Mouse (Mus musculus) neural tube, embryonic 14.5 days (tissue): ENCODE measurements around the gene Snx29. TPM values are rescaled to one million over a fixed set of nuclear protein-coding genes. Genes with fewer than 3 reads are reported as not detected.

ENCODE experiments used
- ATAC-seq: fragments of 200-750 bp; cut with Nextera tagmentation; 2 replicates; pipeline ENCODE4 v1.8.0; 2017; ENCODE audit warnings: low read depth, mild to moderate bottlenecking, moderate TSS enrichment, moderate library complexity
- H3K27ac ChIP-seq: fragments of 300-500 bp; sonication (generic); 2 replicates; pipeline ENCODE4 v1.5.1; 2014; ENCODE audit warnings: low read depth, mild to moderate bottlenecking, control low read depth, low read length, moderate library complexity, mixed read lengths
- H3K27me3 ChIP-seq: fragments of 300-500 bp; sonication (generic); 2 replicates; pipeline ENCODE4 v1.6.1; 2014; ENCODE audit warnings: low read length; ENCODE audit not compliant: control insufficient read depth, insufficient read depth
- H3K36me3 ChIP-seq: fragments of 300-500 bp; sonication (generic); 2 replicates; pipeline ENCODE4 v1.6.1; 2014; ENCODE audit warnings: low read length, mixed read lengths; ENCODE audit not compliant: control insufficient read depth, insufficient read depth
- H3K4me1 ChIP-seq: fragments of 300-500 bp; sonication (generic); 2 replicates; pipeline ENCODE4 v1.6.1; 2014; ENCODE audit warnings: low read length; ENCODE audit not compliant: control insufficient read depth, insufficient read depth
- H3K4me2 ChIP-seq: fragments of 300-500 bp; sonication (generic); 2 replicates; pipeline ENCODE4 v1.6.1; 2014; ENCODE audit warnings: mild to moderate bottlenecking, low read depth, low read length, control low read depth
- H3K4me3 ChIP-seq: fragments of 300-500 bp; sonication (generic); 2 replicates; pipeline ENCODE4 v1.5.1; 2014; ENCODE audit warnings: low read depth, low read length, control low read depth, mixed read lengths
- H3K9ac ChIP-seq: fragments of 300-500 bp; sonication (generic); replicated peaks from 2 replicates; pipeline ENCODE4 v1.6.1; 2014; ENCODE audit warnings: low read depth, mild to moderate bottlenecking, control low read depth, low read length, mixed read lengths
- H3K9me3 ChIP-seq: fragments of 300-500 bp; sonication (generic); 2 replicates; pipeline ENCODE4 v1.6.1; 2016; ENCODE audit warnings: low read length; ENCODE audit not compliant: control insufficient read depth
- WGBS: fragments of 180-500 bp; shearing (Covaris S2); extraction: QIAGEN DNeasy Blood & Tissue Kit; methylation state at CpG from one replicate; pipeline ENCODE4 v1.1.7; 2014; 5-methylcytosine and 5-hydroxymethylcytosine counted together
- polyA plus RNA-seq: library from polyadenylated mRNA; unstranded; fragments of >200 nt; fragmentation: Nextera tagmentation; extraction: Ambion mirVana; gene quantifications from 2 replicates; pipeline ENCODE4 v1.2.1, GENCODE M21; 2014

Snx29 gene
- polyA plus RNA-seq, 1 experiment from 2014 or later, result 21.5 TPM

DNA sequence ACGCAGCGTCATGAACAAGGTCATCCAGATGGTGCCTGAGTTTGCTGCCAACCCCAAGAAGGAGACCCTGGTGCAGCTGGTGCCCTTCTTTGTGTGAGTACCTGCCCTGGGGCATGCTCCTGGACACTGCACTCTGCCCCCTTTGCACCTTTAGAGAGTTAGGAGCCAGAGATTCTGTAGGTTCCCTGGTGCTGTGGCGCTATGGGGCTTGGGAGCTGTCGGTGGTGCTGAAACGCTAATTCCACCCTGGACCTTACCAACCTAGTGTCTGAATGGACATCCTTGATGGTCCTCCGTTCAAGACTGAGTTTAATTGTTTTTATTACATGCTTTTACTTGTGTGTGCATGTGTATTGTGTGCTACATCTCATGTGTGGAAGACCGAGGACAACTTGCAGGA lies 415.6 kb downstream of the Snx29 start:
- Histone ChIP-seq H3K27ac (no peak overlapping the region), H3K4me2 (no peak overlapping the region), H3K9me3 (no peaks in the 10 kb centered on the region), H3K36me3 (no peaks in the 10 kb centered on the region), H3K27me3 (no peaks in the 10 kb centered on the region), H3K9ac (no peak overlapping the region), H3K4me1 (no peaks in the 10 kb centered on the region), H3K4me3 (no peak overlapping the region)
- ATAC-seq, result no peak
- 56% methylated on average over 7 of the region's 7 CpGs for WGBS

GRCm38 (mm10) chr16:11741951-11742350 lies 419.2 kb downstream of the Snx29 start:
- no peaks in the 10 kb centered on the region for H3K9me3 ChIP-seq
- H3K4me3 ChIP-seq, result no peak overlapping the region
- no peak overlapping the region for H3K9ac ChIP-seq
- ATAC-seq, result no peak
- 83% methylated on average over 5 of the region's 5 CpGs for WGBS
- H3K36me3 ChIP-seq, result no peaks in the 10 kb centered on the region
- no peak overlapping the region for H3K4me2 ChIP-seq
- no peaks in the 10 kb centered on the region for H3K27me3 ChIP-seq
- H3K27ac ChIP-seq, result no peak overlapping the region
- no peaks in the 10 kb centered on the region for H3K4me1 ChIP-seq

DNA sequence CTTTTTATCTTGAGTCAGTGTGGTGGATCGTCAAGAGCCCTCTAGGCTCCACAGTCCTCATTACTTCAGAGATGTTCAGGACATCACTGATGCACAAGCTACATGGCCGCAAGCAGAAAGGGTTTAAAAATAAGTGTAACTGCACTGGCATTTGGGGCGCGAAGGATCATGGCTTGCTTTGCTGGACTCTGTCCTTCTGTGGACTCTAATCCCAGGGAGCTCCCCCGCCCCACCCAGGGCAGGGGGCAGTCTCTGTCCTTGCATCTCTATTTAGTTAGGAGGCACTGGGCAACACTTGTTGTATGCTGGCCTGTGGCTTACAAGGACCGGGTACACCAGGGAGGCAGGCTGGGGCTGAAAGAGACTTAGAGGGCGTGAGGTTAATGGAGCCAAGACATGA lies 419.6 kb downstream of the Snx29 start:
- Histone ChIP-seq H3K36me3 (no peaks in the 10 kb centered on the region), H3K9ac (no peak overlapping the region), H3K27ac (no peak overlapping the region), H3K4me1 (no peaks in the 10 kb centered on the region), H3K9me3 (no peaks in the 10 kb centered on the region), H3K4me2 (no peak overlapping the region), H3K27me3 (no peaks in the 10 kb centered on the region), H3K4me3 (no peak overlapping the region)
- WGBS, result 92% methylated on average over 7 of the region's 7 CpGs
- no peak for ATAC-seq

GRCm38 (mm10) chr16:11743013-11743412 lies 420.3 kb downstream of the Snx29 start:
- Histone ChIP-seq H3K36me3 (no peaks in the 10 kb centered on the region), H3K9me3 (no peaks in the 10 kb centered on the region), H3K4me2 (no peak overlapping the region), H3K27me3 (no peaks in the 10 kb centered on the region), H3K9ac (no peak overlapping the region), H3K27ac (no peak overlapping the region), H3K4me3 (no peak overlapping the region), H3K4me1 (no peaks in the 10 kb centered on the region)
- WGBS, result 71% methylated on average over 3 of the region's 3 CpGs
- no peak for ATAC-seq

DNA sequence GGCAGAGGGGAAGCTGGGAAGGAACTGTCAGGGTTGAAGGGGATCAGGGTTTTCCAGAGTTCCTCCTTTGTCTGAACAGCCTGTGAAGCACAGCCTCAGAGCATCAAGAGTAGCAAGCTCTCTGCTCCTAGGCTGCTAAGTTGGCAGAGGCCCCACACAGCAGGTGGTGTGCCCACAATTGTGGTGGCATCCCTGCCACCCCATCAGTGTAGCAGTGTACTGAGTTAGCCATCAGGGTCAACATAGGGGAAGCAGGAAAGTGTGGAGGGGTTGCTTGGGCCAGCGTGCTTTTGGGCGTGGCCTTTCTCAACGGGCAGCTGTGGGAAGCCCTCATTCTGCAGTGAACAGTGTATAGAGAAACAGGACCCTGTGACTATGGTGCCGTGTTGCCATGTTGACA lies 421.0 kb downstream of the Snx29 start:
- no peak for ATAC-seq
- Histone ChIP-seq H3K27ac (no peak overlapping the region), H3K27me3 (no peaks in the 10 kb centered on the region), H3K36me3 (no peaks in the 10 kb centered on the region), H3K9me3 (no peaks in the 10 kb centered on the region), H3K4me1 (no peaks in the 10 kb centered on the region), H3K4me3 (no peak overlapping the region), H3K9ac (no peak overlapping the region), H3K4me2 (no peak overlapping the region)
- 85% methylated on average over 4 of the region's 4 CpGs for WGBS

DNA sequence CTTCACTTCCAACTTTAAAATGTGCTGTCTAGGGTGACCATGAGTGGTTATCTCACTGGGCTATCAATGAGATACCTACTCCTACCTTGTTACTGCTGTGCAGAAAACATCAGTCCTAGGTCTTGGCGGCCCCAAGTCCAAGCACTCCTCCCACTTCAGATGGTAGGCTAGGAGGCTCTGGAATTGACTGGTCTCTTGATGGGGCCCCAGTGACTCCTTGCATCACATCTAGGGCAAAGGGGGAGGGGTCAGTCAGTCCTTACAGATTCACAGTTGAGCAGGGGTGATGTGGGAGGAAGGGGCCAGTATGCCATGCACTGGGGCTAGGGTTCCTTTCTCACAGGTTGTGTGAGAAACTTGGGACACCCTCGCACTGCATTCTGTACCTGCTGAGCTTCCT lies 423.3 kb downstream of the Snx29 start:
- H3K4me1 ChIP-seq, result no peaks in the 10 kb centered on the region
- no peak overlapping the region for H3K27ac ChIP-seq
- H3K9me3 ChIP-seq, result no peaks in the 10 kb centered on the region
- no peak for ATAC-seq
- H3K27me3 ChIP-seq, result no peaks in the 10 kb centered on the region
- no peak overlapping the region for H3K4me3 ChIP-seq
- no peak overlapping the region for H3K4me2 ChIP-seq
- H3K9ac ChIP-seq, result no peak overlapping the region
- no peaks in the 10 kb centered on the region for H3K36me3 ChIP-seq
- 96% methylated on average over 2 of the region's 2 CpGs for WGBS

DNA sequence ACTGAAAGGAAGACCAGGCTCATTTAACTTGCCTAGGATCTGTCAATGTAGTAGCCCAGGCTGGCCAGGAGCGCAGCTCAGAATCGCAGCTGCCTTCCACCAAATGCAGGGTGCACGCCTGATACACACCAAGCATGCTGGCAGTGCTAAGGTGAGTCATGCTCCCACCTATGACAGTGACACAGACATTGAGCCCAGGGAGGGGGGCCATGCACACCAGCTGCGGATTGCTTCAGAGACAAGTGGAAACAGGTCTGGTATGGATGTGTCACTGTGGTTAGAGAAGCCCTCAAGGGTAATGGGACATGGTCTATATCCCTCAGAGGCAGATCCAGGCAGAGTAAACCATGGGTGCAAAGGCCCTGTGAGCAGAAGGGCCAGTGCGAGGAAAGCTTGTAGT lies 425.2 kb downstream of the Snx29 start:
- 95% methylated on average over 5 of the region's 5 CpGs for WGBS
- H3K27me3 ChIP-seq, result no peaks in the 10 kb centered on the region
- no peak overlapping the region for H3K27ac ChIP-seq
- no peak for ATAC-seq
- no peak overlapping the region for H3K4me3 ChIP-seq
- H3K36me3 ChIP-seq, result no peaks in the 10 kb centered on the region
- no peak overlapping the region for H3K9ac ChIP-seq
- H3K4me2 ChIP-seq, result no peak overlapping the region
- no peaks in the 10 kb centered on the region for H3K9me3 ChIP-seq
- no peaks in the 10 kb centered on the region for H3K4me1 ChIP-seq

DNA sequence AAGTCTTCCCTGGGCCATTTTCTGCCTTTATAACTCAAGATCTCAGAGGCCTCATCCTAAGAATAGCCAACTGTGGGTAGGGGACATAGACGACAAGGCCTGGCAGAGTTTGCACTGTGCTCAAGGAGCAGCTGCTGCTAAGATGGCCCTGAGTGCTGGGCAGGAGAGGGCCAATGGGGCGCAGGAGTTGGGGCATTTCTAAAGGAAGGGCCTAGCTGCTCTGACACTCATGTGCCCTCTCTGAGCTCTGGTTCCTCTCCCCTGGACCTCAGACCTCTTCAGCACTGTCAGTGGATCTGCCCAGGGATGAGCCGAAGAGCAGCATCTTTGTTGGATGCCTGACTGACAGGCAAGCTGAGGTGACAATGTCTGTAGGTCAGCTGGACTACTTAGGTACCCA lies 426.4 kb downstream of the Snx29 start:
- Histone ChIP-seq H3K4me1 (no peaks in the 10 kb centered on the region), H3K27ac (no peak overlapping the region), H3K4me2 (no peak overlapping the region), H3K27me3 (no peaks in the 10 kb centered on the region), H3K9me3 (no peaks in the 10 kb centered on the region), H3K36me3 (no peaks in the 10 kb centered on the region), H3K9ac (no peak overlapping the region), H3K4me3 (no peak overlapping the region)
- WGBS, result 89% methylated on average over 3 of the region's 3 CpGs
- no peak for ATAC-seq

- no peak for ATAC-seq
- Histone ChIP-seq H3K27ac (no peak overlapping the region), H3K9me3 (no peaks in the 10 kb centered on the region), H3K9ac (no peak overlapping the region), H3K4me2 (no peak overlapping the region), H3K4me3 (no peak overlapping the region), H3K4me1 (no peaks in the 10 kb centered on the region), H3K27me3 (no peaks in the 10 kb centered on the region), H3K36me3 (no peaks in the 10 kb centered on the region)
These were observed 427.9 kb downstream of the Snx29 start for GRCm38 (mm10) chr16:11750605-11751004.

- Histone ChIP-seq H3K27me3 (no peaks in the 10 kb centered on the region), H3K4me1 (no peaks in the 10 kb centered on the region), H3K9ac (no peak overlapping the region), H3K4me3 (no peak overlapping the region), H3K27ac (no peak overlapping the region), H3K36me3 (no peaks in the 10 kb centered on the region), H3K9me3 (no peaks in the 10 kb centered on the region), H3K4me2 (no peak overlapping the region)
- ATAC-seq, result no peak
- WGBS, result 93% methylated on average over 5 of the region's 5 CpGs
These were observed 429.8 kb downstream of the Snx29 start for GRCm38 (mm10) chr16:11752557-11752956.
